Mouse (Mus musculus): ENCODE results near the gene Fbxo39. TPM values are rescaled to one million over a fixed set of nuclear protein-coding genes. Genes with fewer than 3 reads are reported as not detected.
"Not testable (repeated sequence)": the region's sequence is repeated elsewhere in the genome, so short reads cannot be mapped to it uniquely, and the experiment has no call there.

The Fbxo39 gene
- polyA plus RNA-seq, 1 experiment from 2014 or later = not detected

- ATAC-seq (ENCODE audit: low FRiP score, low TSS enrichment) (no peak), DNase-seq (no peak)
- no peaks in the 10 kb centered on the region for H3K36me3 ChIP-seq (ENCODE audit: control insufficient read depth, insufficient read depth, low read length)
These were observed 22.5 kb downstream of the Fbxo39 start for GRCm38 (mm10) chr11:72336726-72337125.

DNA sequence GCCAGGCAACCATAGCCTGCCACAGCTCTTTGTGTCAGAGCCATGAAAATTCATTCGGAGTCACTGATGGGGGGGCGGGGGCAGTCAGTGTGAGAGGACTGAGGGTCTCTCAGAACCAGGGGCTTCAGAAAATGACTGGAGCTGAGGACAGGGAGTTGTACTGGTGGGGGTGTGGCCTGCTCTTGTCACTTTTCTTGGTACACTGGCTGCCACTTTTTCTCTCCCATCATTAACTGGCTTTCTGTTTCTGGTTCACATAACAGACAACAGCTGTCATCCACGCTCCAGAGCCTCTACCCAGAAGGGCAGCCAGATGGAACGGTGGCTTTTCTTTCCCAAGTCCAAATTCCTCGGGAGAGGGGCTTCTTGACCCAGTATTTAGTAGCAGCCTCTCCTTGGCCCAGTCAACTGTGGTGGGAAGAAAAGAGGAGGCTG lies 24.2 kb downstream of the Fbxo39 start:
- Histone ChIP-seq H3K9ac (replicated peaks; ENCODE audit: low read length) (no peak overlapping the region), H3K9me3 (ENCODE audit: control insufficient read depth, low read length) (no peaks in the 10 kb centered on the region), H3K36me3 (ENCODE audit: control insufficient read depth, insufficient read depth, low read length) (no peaks in the 10 kb centered on the region), H3K4me2 (ENCODE audit: low read length) (no peak overlapping the region), H3K27me3 (ENCODE audit: control insufficient read depth, insufficient read depth, low read length) (no peaks in the 10 kb centered on the region), H3K27ac (replicated peaks; ENCODE audit: low read depth, low read length) (no peak overlapping the region), H3K4me3 (replicated peaks; ENCODE audit: low read depth, low read length) (no peak overlapping the region), H3K4me1 (ENCODE audit: control insufficient read depth, insufficient read depth, low read length) (peaks cover 6% of the 10 kb centered on the region; the same call in 1 of the 2 replicates)
- ATAC-seq (ENCODE audit: low FRiP score, low TSS enrichment) = no peak
- peak; percentile 27 for DNase-seq
- whole genome bisulfite sequencing = 13% methylated on average over 5 of the region's 5 CpGs

More at GRCm38 (mm10) chr11:72336726-72337125, 22.5 kb downstream of the Fbxo39 start:
- no peaks in the 10 kb centered on the region for H3K27me3 ChIP-seq (ENCODE audit: control insufficient read depth, insufficient read depth, low read length)
- no peak overlapping the region for H3K4me2 ChIP-seq (ENCODE audit: low read length)
- WGBS = 89% methylated on average over 8 of the region's 8 CpGs
- H3K27ac ChIP-seq (replicated peaks; ENCODE audit: low read depth, low read length) = no peak overlapping the region
- peaks cover 6% of the 10 kb centered on the region; the same call in 1 of the 2 replicates for H3K4me1 ChIP-seq (ENCODE audit: control insufficient read depth, insufficient read depth, low read length)
- H3K9ac ChIP-seq (replicated peaks; ENCODE audit: low read length) = no peak overlapping the region
- no peak overlapping the region for H3K4me3 ChIP-seq (replicated peaks; ENCODE audit: low read depth, low read length)
- no peaks in the 10 kb centered on the region for H3K9me3 ChIP-seq (ENCODE audit: control insufficient read depth, low read length)

DNA sequence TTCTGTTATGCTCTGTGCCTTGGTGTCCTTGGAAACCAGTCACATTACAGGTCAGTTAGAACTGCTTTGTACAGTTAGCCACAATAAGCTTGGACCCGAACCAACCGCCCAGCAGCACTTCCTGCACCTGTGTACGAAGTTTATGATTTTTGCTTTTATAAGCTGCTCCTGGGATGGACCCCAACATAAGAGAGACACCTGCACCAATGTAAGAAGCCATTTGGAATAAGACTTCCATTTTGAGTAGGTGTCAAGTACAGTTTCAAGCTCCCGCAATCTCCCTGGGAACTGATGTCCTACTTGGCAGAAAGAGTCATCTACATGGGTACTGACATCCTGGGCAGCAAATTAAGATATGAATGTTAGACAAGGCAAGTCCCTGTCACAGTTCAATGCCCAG lies 25.5 kb downstream of the Fbxo39 start:
- Histone ChIP-seq H3K36me3 (ENCODE audit: control insufficient read depth, insufficient read depth, low read length) (no peaks in the 10 kb centered on the region), H3K4me2 (ENCODE audit: low read length) (no peak overlapping the region), H3K9ac (replicated peaks; ENCODE audit: low read length) (no peak overlapping the region), H3K27me3 (ENCODE audit: control insufficient read depth, insufficient read depth, low read length) (no peaks in the 10 kb centered on the region), H3K4me3 (replicated peaks; ENCODE audit: low read depth, low read length) (no peak overlapping the region), H3K9me3 (ENCODE audit: control insufficient read depth, low read length) (no peaks in the 10 kb centered on the region), H3K4me1 (ENCODE audit: control insufficient read depth, insufficient read depth, low read length) (peaks cover 6% of the 10 kb centered on the region; the same call in 1 of the 2 replicates), H3K27ac (replicated peaks; ENCODE audit: low read depth, low read length) (no peak overlapping the region)
- ATAC-seq (ENCODE audit: low FRiP score, low TSS enrichment) = no peak
- no peak for DNase-seq
- 70% methylated on average over 4 of the region's 4 CpGs for WGBS

- H3K4me2 ChIP-seq (ENCODE audit: low read length) = peak overlapping the region; percentile 35; the same call in 1 of the 2 replicates
- no peak overlapping the region for H3K27ac ChIP-seq (replicated peaks; ENCODE audit: low read depth, low read length)
- DNase-seq = peak; percentile 89
- H3K4me1 ChIP-seq (ENCODE audit: control insufficient read depth, insufficient read depth, low read length) = peaks cover 6% of the 10 kb centered on the region; the same call in 1 of the 2 replicates
- no peak overlapping the region for H3K4me3 ChIP-seq (replicated peaks; ENCODE audit: low read depth, low read length)
- no peaks in the 10 kb centered on the region for H3K27me3 ChIP-seq (ENCODE audit: control insufficient read depth, insufficient read depth, low read length)
- WGBS = 10% methylated on average over 7 of the region's 7 CpGs
- H3K36me3 ChIP-seq (ENCODE audit: control insufficient read depth, insufficient read depth, low read length) = no peaks in the 10 kb centered on the region
- H3K9ac ChIP-seq (replicated peaks; ENCODE audit: low read length) = no peak overlapping the region
- no peaks in the 10 kb centered on the region for H3K9me3 ChIP-seq (ENCODE audit: control insufficient read depth, low read length)
- peak; percentile 69 for ATAC-seq (ENCODE audit: low FRiP score, low TSS enrichment)
These were observed 28.4 kb downstream of the Fbxo39 start for GRCm38 (mm10) chr11:72342549-72343237.

DNA sequence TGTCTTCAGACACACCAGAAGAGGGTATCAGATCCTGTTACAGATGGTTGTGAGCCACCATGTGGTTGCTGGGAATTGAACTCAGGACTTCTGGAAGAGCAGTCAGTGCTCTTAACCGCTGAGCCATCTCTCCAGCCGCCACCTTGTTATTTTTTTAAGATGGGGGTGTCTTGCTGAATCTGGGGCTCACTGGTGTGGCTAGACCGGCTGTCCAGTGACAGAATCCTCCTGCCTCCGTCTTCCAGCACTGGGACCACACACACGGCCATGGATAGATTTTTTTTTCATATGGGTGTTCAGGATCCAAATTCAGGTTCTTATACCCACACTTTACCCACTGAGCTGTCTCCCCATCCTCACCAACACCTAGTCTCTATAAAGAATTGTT lies 29.0 kb downstream of the Fbxo39 start:
- not testable (repeated sequence) for H3K9ac ChIP-seq (replicated peaks; ENCODE audit: low read length); ATAC-seq (ENCODE audit: low FRiP score, low TSS enrichment); H3K27me3 ChIP-seq (ENCODE audit: control insufficient read depth, insufficient read depth, low read length); H3K27ac ChIP-seq (replicated peaks; ENCODE audit: low read depth, low read length); H3K4me2 ChIP-seq (ENCODE audit: low read length); H3K4me3 ChIP-seq (replicated peaks; ENCODE audit: low read depth, low read length); H3K4me1 ChIP-seq (ENCODE audit: control insufficient read depth, insufficient read depth, low read length); H3K36me3 ChIP-seq (ENCODE audit: control insufficient read depth, insufficient read depth, low read length); DNase-seq; H3K9me3 ChIP-seq (ENCODE audit: control insufficient read depth, low read length)
- 94% methylated on average over 5 of the region's 5 CpGs for WGBS

GRCm38 (mm10) chr11:72343904-72344303 lies 29.7 kb downstream of the Fbxo39 start:
- no peak overlapping the region for H3K4me2 ChIP-seq (ENCODE audit: low read length)
- H3K9me3 ChIP-seq (ENCODE audit: control insufficient read depth, low read length) = no peaks in the 10 kb centered on the region
- H3K36me3 ChIP-seq (ENCODE audit: control insufficient read depth, insufficient read depth, low read length) = no peaks in the 10 kb centered on the region
- ATAC-seq (ENCODE audit: low FRiP score, low TSS enrichment) = no peak
- no peaks in the 10 kb centered on the region for H3K27me3 ChIP-seq (ENCODE audit: control insufficient read depth, insufficient read depth, low read length)
- H3K27ac ChIP-seq (replicated peaks; ENCODE audit: low read depth, low read length) = no peak overlapping the region
- 29% methylated on average over 8 of the region's 8 CpGs for WGBS
- no peak overlapping the region for H3K4me3 ChIP-seq (replicated peaks; ENCODE audit: low read depth, low read length)
- H3K9ac ChIP-seq (replicated peaks; ENCODE audit: low read length) = no peak overlapping the region
- peak; percentile 82 for DNase-seq
- H3K4me1 ChIP-seq (ENCODE audit: control insufficient read depth, insufficient read depth, low read length) = no peaks in the 10 kb centered on the region

- no peak overlapping the region for H3K27ac ChIP-seq (replicated peaks; ENCODE audit: low read depth, low read length)
- H3K36me3 ChIP-seq (ENCODE audit: control insufficient read depth, insufficient read depth, low read length) = no peaks in the 10 kb centered on the region
- H3K9me3 ChIP-seq (ENCODE audit: control insufficient read depth, low read length) = no peaks in the 10 kb centered on the region
- ATAC-seq (ENCODE audit: low FRiP score, low TSS enrichment) (no peak), DNase-seq (no peak)
- H3K4me1 ChIP-seq (ENCODE audit: control insufficient read depth, insufficient read depth, low read length) = no peaks in the 10 kb centered on the region
- H3K4me3 ChIP-seq (replicated peaks; ENCODE audit: low read depth, low read length) = no peak overlapping the region
- WGBS = 94% methylated on average over 11 of the region's 11 CpGs
- H3K4me2 ChIP-seq (ENCODE audit: low read length) = no peak overlapping the region
- H3K9ac ChIP-seq (replicated peaks; ENCODE audit: low read length) = no peak overlapping the region
- H3K27me3 ChIP-seq (ENCODE audit: control insufficient read depth, insufficient read depth, low read length) = no peaks in the 10 kb centered on the region
These were observed 30.2 kb downstream of the Fbxo39 start for GRCm38 (mm10) chr11:72344486-72344885.

DNA sequence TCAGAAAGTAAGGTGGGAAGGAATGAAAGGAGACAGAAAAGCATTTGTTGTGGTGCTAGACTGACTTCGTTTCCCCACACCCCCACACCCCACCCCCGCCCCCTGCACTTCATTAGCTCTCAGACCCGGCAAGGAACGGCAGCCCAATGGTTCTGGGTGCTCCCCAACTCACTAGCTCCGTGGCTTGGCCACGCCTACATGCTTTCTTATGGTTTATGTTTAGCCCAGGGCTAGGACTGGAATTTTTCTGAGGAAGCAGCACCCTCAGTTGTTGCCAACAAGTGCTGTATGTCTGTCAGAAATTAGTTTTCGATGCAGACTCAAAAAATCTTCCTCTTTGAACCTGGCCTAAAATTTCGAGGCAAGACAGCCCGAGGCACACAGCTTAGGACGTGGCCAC lies 34.3 kb downstream of the Fbxo39 start:
- ATAC-seq (ENCODE audit: low FRiP score, low TSS enrichment) (no peak), DNase-seq (no peak)
- Histone ChIP-seq H3K27me3 (ENCODE audit: control insufficient read depth, insufficient read depth, low read length) (no peaks in the 10 kb centered on the region), H3K36me3 (ENCODE audit: control insufficient read depth, insufficient read depth, low read length) (no peaks in the 10 kb centered on the region), H3K27ac (replicated peaks; ENCODE audit: low read depth, low read length) (no peak overlapping the region), H3K4me1 (ENCODE audit: control insufficient read depth, insufficient read depth, low read length) (no peaks in the 10 kb centered on the region), H3K4me3 (replicated peaks; ENCODE audit: low read depth, low read length) (no peak overlapping the region), H3K4me2 (ENCODE audit: low read length) (no peak overlapping the region), H3K9me3 (ENCODE audit: control insufficient read depth, low read length) (no peaks in the 10 kb centered on the region), H3K9ac (replicated peaks; ENCODE audit: low read length) (no peak overlapping the region)
- WGBS = 63% methylated on average over 10 of the region's 10 CpGs

- ATAC-seq (ENCODE audit: low FRiP score, low TSS enrichment) = no peak
These were observed 34.8 kb downstream of the Fbxo39 start for GRCm38 (mm10) chr11:72349016-72349415.

More at GRCm38 (mm10) chr11:72349016-72349415, 34.8 kb downstream of the Fbxo39 start:
- Histone ChIP-seq H3K27me3 (ENCODE audit: control insufficient read depth, insufficient read depth, low read length) (no peaks in the 10 kb centered on the region), H3K27ac (replicated peaks; ENCODE audit: low read depth, low read length) (no peak overlapping the region), H3K4me2 (ENCODE audit: low read length) (no peak overlapping the region), H3K9me3 (ENCODE audit: control insufficient read depth, low read length) (no peaks in the 10 kb centered on the region), H3K4me1 (ENCODE audit: control insufficient read depth, insufficient read depth, low read length) (no peaks in the 10 kb centered on the region), H3K9ac (replicated peaks; ENCODE audit: low read length) (no peak overlapping the region), H3K4me3 (replicated peaks; ENCODE audit: low read depth, low read length) (no peak overlapping the region), H3K36me3 (ENCODE audit: control insufficient read depth, insufficient read depth, low read length) (no peaks in the 10 kb centered on the region)
- WGBS = 67% methylated on average over 8 of the region's 8 CpGs
- no peak for DNase-seq
